Mouse (Mus musculus): ENCODE data around the gene Rdh16f1. TPM values are rescaled to one million over a fixed set of nuclear protein-coding genes. Genes with fewer than 3 reads are reported as not detected.
A peak's percentile ranks its signal among the peaks of the same experiment; 100 is the strongest.

The Rdh16f1 gene
- polyA plus RNA-seq, 1 experiment from 2014 or later: not detected

- Histone ChIP-seq H3K4me3 (replicated peaks; ENCODE audit: low read length) (no peak overlapping the region), H3K36me3 (replicated peaks; ENCODE audit: control insufficient read depth, insufficient read depth) (no peaks in the 10 kb centered on the region), H3K27ac (no peak overlapping the region), H3K27me3 (ENCODE audit: control insufficient read depth, insufficient read depth, low read length) (no peaks in the 10 kb centered on the region), H3K9ac (no peak overlapping the region), H3K4me1 (replicated peaks; ENCODE audit: control insufficient read depth, insufficient read depth, low read length) (0 out of 2 replicates have a peak, but pooled peaks cover 4% of the 10 kb centered on the region), H3K4me2 (replicated peaks) (no peak overlapping the region), H3K9me3 (ENCODE audit: control insufficient read depth, low read length) (no peaks in the 10 kb centered on the region)
- ATAC-seq (ENCODE audit: low FRiP score) (no peak), DNase-seq (ENCODE audit: low spot score) (no peak)
- WGBS: 37% methylated on average over 9 of the region's 9 CpGs
Observed at GRCm38 (mm10) chr10:127730933-127731310, 28.7 kb upstream of the Rdh16f1 start.

DNA sequence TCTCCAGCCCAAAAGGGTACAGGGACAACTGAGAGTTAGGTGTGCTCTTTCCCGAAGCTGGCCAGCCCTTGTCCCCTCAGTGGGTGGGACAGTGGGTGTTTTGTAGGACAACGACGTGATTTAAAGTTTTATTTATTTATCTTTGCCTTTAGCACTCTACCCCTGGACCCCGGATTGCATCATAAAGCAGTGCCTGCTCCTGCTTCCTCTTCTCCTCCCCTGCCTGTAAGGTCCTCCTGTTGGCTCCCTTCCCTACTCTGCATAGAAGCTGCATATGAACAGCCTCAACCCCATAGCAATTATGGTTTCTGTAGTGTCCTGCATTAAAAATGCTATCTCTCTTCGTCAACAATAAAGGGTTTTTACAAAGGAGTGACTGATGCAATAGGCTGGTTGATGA lies 28.2 kb upstream of the Rdh16f1 start:
- Histone ChIP-seq H3K9ac (no peak overlapping the region), H3K36me3 (replicated peaks; ENCODE audit: control insufficient read depth, insufficient read depth) (no peaks in the 10 kb centered on the region), H3K9me3 (ENCODE audit: control insufficient read depth, low read length) (no peaks in the 10 kb centered on the region), H3K4me3 (replicated peaks; ENCODE audit: low read length) (no peak overlapping the region), H3K4me1 (replicated peaks; ENCODE audit: control insufficient read depth, insufficient read depth, low read length) (0 out of 2 replicates have a peak, but pooled peaks cover 4% of the 10 kb centered on the region), H3K27ac (no peak overlapping the region), H3K27me3 (ENCODE audit: control insufficient read depth, insufficient read depth, low read length) (no peaks in the 10 kb centered on the region), H3K4me2 (replicated peaks) (no peak overlapping the region)
- ATAC-seq (ENCODE audit: low FRiP score): no peak
- no peak for DNase-seq (ENCODE audit: low spot score)
- WGBS: 43% methylated on average over 5 of the region's 5 CpGs

DNA sequence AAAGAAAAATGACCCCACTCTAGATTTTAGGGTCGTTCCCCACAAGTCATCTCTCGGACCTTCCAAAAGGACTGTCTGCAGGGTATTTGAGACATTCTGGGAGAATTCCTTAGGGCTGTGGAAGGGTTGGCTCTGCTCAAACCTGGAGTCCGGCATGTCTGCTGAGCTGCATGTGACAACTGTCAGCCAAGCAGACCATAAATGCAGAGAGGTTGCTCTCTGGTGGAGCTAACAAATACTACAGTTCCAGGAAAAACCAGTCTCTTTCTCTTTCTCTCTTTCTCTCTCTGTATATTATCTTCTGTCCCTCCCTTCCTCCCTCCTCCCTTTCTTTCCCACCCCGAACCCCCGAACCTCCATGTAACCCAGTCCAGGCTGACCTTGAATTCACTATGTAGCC lies 25.2 kb upstream of the Rdh16f1 start:
- DNase-seq (ENCODE audit: low spot score) (peak; percentile 67), ATAC-seq (ENCODE audit: low FRiP score) (no peak)
- Histone ChIP-seq H3K36me3 (replicated peaks; ENCODE audit: control insufficient read depth, insufficient read depth) (no peaks in the 10 kb centered on the region), H3K9me3 (ENCODE audit: control insufficient read depth, low read length) (no peaks in the 10 kb centered on the region), H3K4me3 (replicated peaks; ENCODE audit: low read length) (no peak overlapping the region), H3K27ac (no peak overlapping the region), H3K27me3 (ENCODE audit: control insufficient read depth, insufficient read depth, low read length) (no peaks in the 10 kb centered on the region), H3K4me2 (replicated peaks) (no peak overlapping the region), H3K4me1 (replicated peaks; ENCODE audit: control insufficient read depth, insufficient read depth, low read length) (0 out of 2 replicates have a peak, but pooled peaks cover 4% of the 10 kb centered on the region), H3K9ac (no peak overlapping the region)
- WGBS: 54% methylated on average over 5 of the region's 5 CpGs

DNA sequence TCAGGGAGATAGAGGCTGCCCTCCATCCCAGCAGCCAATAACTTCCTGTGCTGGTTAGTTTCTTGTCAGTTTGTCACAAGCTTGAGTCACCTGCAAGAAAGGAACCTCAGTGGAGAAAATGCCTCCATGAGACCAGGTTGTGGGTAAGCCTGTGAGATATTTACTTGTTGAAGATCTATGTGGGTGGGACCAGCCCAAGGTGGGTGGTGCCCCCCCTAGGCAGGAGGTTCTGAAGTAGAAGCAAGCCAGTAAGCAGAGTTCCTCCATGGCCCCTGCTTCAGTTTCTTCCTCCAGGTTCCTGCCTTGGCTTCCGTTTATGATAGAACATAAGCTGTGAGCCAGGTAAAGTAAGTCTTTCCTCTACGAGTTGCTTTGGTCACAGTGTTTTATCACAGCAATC lies 23.3 kb upstream of the Rdh16f1 start:
- H3K4me2 ChIP-seq (replicated peaks): no peak overlapping the region
- peaks cover under 1% of the 10 kb centered on the region; the same call in 1 of the 2 replicates for H3K36me3 ChIP-seq (replicated peaks; ENCODE audit: control insufficient read depth, insufficient read depth)
- DNase-seq (ENCODE audit: low spot score): no peak
- 83% methylated on average over 2 of the region's 2 CpGs for WGBS
- no peaks in the 10 kb centered on the region for H3K27me3 ChIP-seq (ENCODE audit: control insufficient read depth, insufficient read depth, low read length)
- no peak overlapping the region for H3K27ac ChIP-seq
- H3K4me3 ChIP-seq (replicated peaks; ENCODE audit: low read length): no peak overlapping the region
- H3K9me3 ChIP-seq (ENCODE audit: control insufficient read depth, low read length): no peaks in the 10 kb centered on the region
- H3K4me1 ChIP-seq (replicated peaks; ENCODE audit: control insufficient read depth, insufficient read depth, low read length): peaks cover 12% of the 10 kb centered on the region
- ATAC-seq (ENCODE audit: low FRiP score): no peak
- no peak overlapping the region for H3K9ac ChIP-seq

DNA sequence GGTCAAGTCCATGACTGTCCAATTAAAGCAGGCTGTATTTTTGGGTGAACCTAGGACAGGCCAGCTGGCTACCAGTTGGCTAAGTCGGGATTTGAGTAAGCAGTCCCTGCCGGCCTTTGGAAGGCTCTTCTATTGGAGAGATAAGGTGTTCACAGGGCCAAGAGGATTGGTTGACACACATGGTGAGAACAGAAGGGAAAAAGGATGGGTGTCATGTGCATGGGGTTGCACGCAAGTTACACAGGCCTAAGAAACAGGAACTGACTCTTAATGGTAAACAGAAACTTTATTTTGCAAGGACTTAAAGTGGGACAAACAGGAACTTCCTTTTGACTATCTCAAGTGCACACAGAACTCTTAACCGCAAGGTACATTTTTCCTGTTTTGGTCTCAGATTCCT lies 22.7 kb upstream of the Rdh16f1 start:
- DNase-seq (ENCODE audit: low spot score): no peak
- peaks cover 7% of the 10 kb centered on the region for H3K36me3 ChIP-seq (replicated peaks; ENCODE audit: control insufficient read depth, insufficient read depth)
- H3K9ac ChIP-seq: no peak overlapping the region
- no peaks in the 10 kb centered on the region for H3K9me3 ChIP-seq (ENCODE audit: control insufficient read depth, low read length)
- H3K27ac ChIP-seq: no peak overlapping the region
- no peak overlapping the region for H3K4me2 ChIP-seq (replicated peaks)
- peaks cover 12% of the 10 kb centered on the region for H3K4me1 ChIP-seq (replicated peaks; ENCODE audit: control insufficient read depth, insufficient read depth, low read length)
- ATAC-seq (ENCODE audit: low FRiP score): no peak
- H3K27me3 ChIP-seq (ENCODE audit: control insufficient read depth, insufficient read depth, low read length): no peaks in the 10 kb centered on the region
- no peak overlapping the region for H3K4me3 ChIP-seq (replicated peaks; ENCODE audit: low read length)
- 80% methylated on average over 4 of the region's 4 CpGs for WGBS

DNA sequence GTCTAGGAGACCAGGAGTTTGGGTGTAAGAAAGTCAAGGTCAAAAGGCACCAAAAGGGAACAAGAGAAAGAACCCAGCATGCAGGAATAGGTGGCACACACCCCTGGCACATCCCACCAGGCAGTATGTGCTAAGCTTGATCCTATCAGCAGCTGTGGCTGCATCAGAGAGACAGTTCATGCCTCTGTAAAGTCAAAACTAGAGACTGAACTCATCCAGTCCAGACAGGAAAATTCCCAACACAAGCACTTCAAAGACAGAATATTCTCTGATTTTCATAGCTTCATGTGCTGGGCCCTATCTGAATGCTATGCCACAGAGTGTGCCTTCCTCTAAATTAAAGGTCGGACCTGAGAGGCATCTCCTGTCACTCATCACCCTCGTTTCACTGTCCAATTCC lies 22.0 kb upstream of the Rdh16f1 start:
- H3K4me2 ChIP-seq (replicated peaks): no peak overlapping the region
- peaks cover 12% of the 10 kb centered on the region for H3K4me1 ChIP-seq (replicated peaks; ENCODE audit: control insufficient read depth, insufficient read depth, low read length)
- WGBS: 21% methylated on average over 2 of the region's 2 CpGs
- DNase-seq (ENCODE audit: low spot score) (no peak), ATAC-seq (ENCODE audit: low FRiP score) (no peak)
- no peak overlapping the region for H3K9ac ChIP-seq
- H3K27me3 ChIP-seq (ENCODE audit: control insufficient read depth, insufficient read depth, low read length): no peaks in the 10 kb centered on the region
- peaks cover 14% of the 10 kb centered on the region for H3K36me3 ChIP-seq (replicated peaks; ENCODE audit: control insufficient read depth, insufficient read depth)
- no peaks in the 10 kb centered on the region for H3K9me3 ChIP-seq (ENCODE audit: control insufficient read depth, low read length)
- H3K4me3 ChIP-seq (replicated peaks; ENCODE audit: low read length): no peak overlapping the region
- H3K27ac ChIP-seq: no peak overlapping the region

GRCm38 (mm10) chr10:127738151-127738882 lies 21.3 kb upstream of the Rdh16f1 start:
- no peaks in the 10 kb centered on the region for H3K9me3 ChIP-seq (ENCODE audit: control insufficient read depth, low read length)
- H3K4me2 ChIP-seq (replicated peaks): peak overlapping the region; percentile 69
- ATAC-seq (ENCODE audit: low FRiP score) (no peak), DNase-seq (ENCODE audit: low spot score) (no peak)
- peaks cover 12% of the 10 kb centered on the region for H3K4me1 ChIP-seq (replicated peaks; ENCODE audit: control insufficient read depth, insufficient read depth, low read length)
- WGBS: 53% methylated on average over 13 of the region's 13 CpGs
- H3K4me3 ChIP-seq (replicated peaks; ENCODE audit: low read length): peak overlapping the region; percentile 89
- no peaks in the 10 kb centered on the region for H3K27me3 ChIP-seq (ENCODE audit: control insufficient read depth, insufficient read depth, low read length)
- H3K36me3 ChIP-seq (replicated peaks; ENCODE audit: control insufficient read depth, insufficient read depth): peaks cover 21% of the 10 kb centered on the region
- 0 out of 2 replicates have a peak overlapping the region, but pooled peaks have one; percentile 97 for H3K9ac ChIP-seq
- H3K27ac ChIP-seq: no peak overlapping the region

DNA sequence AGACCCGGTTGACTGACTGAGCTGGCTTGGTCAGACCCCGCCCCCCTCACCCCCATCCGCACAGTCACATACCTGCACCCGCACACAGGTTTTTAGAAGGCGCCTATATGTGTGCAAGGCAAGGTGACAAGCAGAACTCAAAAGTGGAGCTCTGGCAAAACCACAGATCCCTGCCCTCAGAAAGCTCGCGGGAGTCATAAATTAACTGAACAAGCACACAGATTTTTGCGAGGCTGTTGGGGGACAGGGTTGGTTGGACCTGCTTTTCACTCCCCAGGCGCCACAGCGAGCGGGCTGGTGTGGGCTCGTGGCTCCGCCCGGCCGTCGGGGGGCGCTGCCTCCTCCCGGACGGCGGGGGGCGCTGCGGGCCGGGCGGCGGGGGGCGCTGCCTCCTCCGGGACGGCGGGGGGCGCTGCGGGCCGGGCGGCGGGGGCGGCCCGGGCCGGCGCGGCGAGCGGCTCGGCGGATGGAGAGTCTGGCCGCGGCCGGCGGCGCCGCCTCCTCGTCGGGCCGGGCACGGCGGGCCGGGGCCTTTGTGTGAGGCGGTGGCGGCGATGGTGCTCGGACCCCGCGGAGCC lies 20.4 kb upstream of the Rdh16f1 start, which contains the start of gene Zbtb39:
Zbtb39 (plus strand) TSS at position 456 of the 578 bp plus-strand sequence.
- Histone ChIP-seq H3K4me1 (replicated peaks; ENCODE audit: control insufficient read depth, insufficient read depth, low read length) (peaks cover 12% of the 10 kb centered on the region), H3K4me2 (replicated peaks) (peak within 1 kb of the TSS; percentile 69), H3K27ac (peak within 1 kb of the TSS; percentile 73), H3K27me3 (ENCODE audit: control insufficient read depth, insufficient read depth, low read length) (no peaks in the 10 kb centered on the region), H3K9ac (peak within 1 kb of the TSS; percentile 97), H3K4me3 (replicated peaks; ENCODE audit: low read length) (peak within 1 kb of the TSS; percentile 89), H3K36me3 (replicated peaks; ENCODE audit: control insufficient read depth, insufficient read depth) (peaks cover 30% of the 10 kb centered on the region), H3K9me3 (ENCODE audit: control insufficient read depth, low read length) (no peaks in the 10 kb centered on the region)
- DNase-seq (ENCODE audit: low spot score): peak; percentile 72
- WGBS: 1% methylated on average over 29 of the region's 61 CpGs
- peak; percentile 88 for ATAC-seq (ENCODE audit: low FRiP score)

DNA sequence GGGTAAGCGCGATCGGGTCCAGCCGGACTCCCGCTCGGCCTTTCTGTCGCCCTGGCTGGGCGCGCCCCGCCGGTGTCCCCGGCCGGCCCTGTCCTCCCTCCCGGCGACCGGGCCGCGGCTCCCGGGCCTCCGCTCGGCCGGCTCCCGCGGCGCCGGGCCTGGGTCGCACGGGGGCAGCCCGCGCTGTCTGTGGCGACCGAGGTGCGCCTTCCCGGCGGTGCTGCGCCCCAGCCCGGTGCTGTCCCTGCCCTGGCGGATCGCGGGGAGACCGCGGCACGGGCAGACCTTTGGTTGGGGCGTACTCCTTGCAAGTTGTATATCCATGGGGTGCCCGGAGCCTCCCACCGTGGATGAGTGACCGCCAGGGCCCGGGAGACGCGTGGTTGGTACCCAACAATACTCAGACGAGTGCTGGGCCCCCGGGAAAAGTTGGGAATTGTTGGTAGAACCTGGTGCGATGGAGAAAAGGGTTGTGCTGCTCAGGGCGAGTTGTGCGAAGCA lies 19.9 kb upstream of the Rdh16f1 start:
- H3K36me3 ChIP-seq (replicated peaks; ENCODE audit: control insufficient read depth, insufficient read depth): peaks cover 35% of the 10 kb centered on the region
- peak overlapping the region; percentile 73 for H3K27ac ChIP-seq
- no peaks in the 10 kb centered on the region for H3K9me3 ChIP-seq (ENCODE audit: control insufficient read depth, low read length)
- peaks cover 12% of the 10 kb centered on the region for H3K4me1 ChIP-seq (replicated peaks; ENCODE audit: control insufficient read depth, insufficient read depth, low read length)
- peak overlapping the region; percentile 69 for H3K4me2 ChIP-seq (replicated peaks)
- peak overlapping the region; percentile 97 for H3K9ac ChIP-seq
- WGBS: under 1% methylated on average over 51 of the region's 55 CpGs
- ATAC-seq (ENCODE audit: low FRiP score): peak; percentile 74
- no peaks in the 10 kb centered on the region for H3K27me3 ChIP-seq (ENCODE audit: control insufficient read depth, insufficient read depth, low read length)
- DNase-seq (ENCODE audit: low spot score): no peak
- peak overlapping the region; percentile 89 for H3K4me3 ChIP-seq (replicated peaks; ENCODE audit: low read length)

All from hindbrain, embryonic 14.5 days (tissue).